Mouse (Mus musculus) kidney, adult 2 months (tissue): Measurements from ENCODE around the gene Fbxo42.

ENCODE experiments used
- CTCF ChIP-seq: fragments of 200-500 bp; conservative IDR thresholded peaks from 2 replicates; pipeline ENCODE4 v1.5.1; 2011; ENCODE audit warnings: low read depth, mild to moderate bottlenecking, control low read depth, low read length, moderate library complexity, mixed read lengths; ENCODE audit not compliant: insufficient read depth, insufficient read length
- POLR2A ChIP-seq: fragments of 200-500 bp; IDR thresholded peaks from one replicate; pipeline ENCODE4 v1.6.1; 2011; ENCODE audit warnings: low read depth, low read length, control low read depth

DNA sequence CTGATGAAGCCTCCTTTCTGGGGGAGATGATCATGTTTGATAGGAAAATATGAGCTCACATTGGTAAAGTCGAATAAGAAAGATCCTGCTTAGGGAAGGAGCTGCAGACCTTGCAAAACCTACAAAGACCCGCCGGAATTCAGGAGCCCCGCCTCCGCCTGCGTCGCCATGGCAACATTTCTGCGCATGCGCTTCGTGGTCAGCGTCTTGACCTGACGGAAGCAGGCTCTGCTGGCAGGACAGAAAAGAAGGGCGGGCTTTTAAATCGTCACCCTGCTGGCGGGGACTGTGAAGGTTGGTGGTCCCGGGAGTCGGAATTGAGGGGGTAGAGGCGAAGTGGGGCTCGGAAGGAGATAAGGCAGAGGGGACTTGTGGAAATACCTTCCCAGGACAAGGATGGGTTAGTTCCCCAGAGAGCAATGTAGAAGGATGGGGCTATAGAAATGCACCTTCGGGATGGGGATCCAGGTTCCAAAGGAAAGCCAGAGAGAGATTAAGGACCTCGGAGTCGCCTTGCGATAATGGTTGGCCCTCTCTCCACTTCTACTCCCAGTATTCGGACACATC, 66.1 kb downstream of the Fbxo42 start, which contains the start of gene Rsg1:
- no peak for TF ChIP-seq CTCF
- no peak for TF ChIP-seq POLR2A
